Mouse (Mus musculus): ENCODE measurements at regions not wholly inside any gene's neighbourhood (a gene's known extent, or its start where the extent isn't known, plus 50 kb on each side); places are given as distances from the start of the nearest gene placed in this dataset.
A peak's percentile ranks its signal among the peaks of the same experiment; 100 is the strongest.

DNA sequence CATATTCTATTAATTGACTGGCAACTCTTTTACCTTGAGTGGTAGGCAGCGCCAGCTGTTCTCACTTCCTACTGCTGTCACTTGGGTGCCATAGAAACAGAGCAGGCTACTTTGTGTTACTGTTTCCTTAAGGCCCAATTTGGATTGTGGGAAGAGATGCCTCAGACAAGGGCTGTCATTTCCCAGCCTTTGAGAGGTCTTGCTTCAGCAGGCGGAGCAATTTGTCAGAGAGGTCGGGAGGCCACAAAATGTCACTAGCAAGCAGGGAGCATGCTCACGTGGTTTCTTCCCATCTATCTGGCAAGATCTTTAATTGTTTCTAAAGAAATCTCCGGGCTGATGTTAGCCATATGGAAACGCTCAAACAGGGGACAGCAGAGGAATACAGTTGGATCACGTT lies 99.3 kb upstream of the Plxnc1 start:
- no peaks in the 10 kb centered on the region for H3K27me3 ChIP-seq (ENCODE audit: insufficient read depth, low read length)
- no peak overlapping the region for H3K4me3 ChIP-seq (replicated peaks; ENCODE audit: low read depth, low read length)
- H3K4me1 ChIP-seq (replicated peaks; ENCODE audit: insufficient read depth, low read length), result no peaks in the 10 kb centered on the region
- no peak overlapping the region for H3K9ac ChIP-seq (ENCODE audit: low read depth, low read length)
- H3K9me3 ChIP-seq (replicated peaks; ENCODE audit: low read length), result no peaks in the 10 kb centered on the region
- ATAC-seq (replicated peaks; ENCODE audit: low FRiP score, low read depth) (0 out of 2 replicates have a peak, but pooled peaks have one; percentile 17), DNase-seq (ENCODE audit: low spot score) (peak; percentile 84)
- H3K36me3 ChIP-seq (ENCODE audit: insufficient read depth, low read length), result no peaks in the 10 kb centered on the region
- TF ChIP-seq CTCF (IDR thresholded peaks at IDR 0.05; ENCODE audit: low read depth), result no peak
- H3K4me2 ChIP-seq (ENCODE audit: low read length), result no peak overlapping the region
- WGBS, result 15% methylated on average over 7 of the region's 7 CpGs
- no peak overlapping the region for H3K27ac ChIP-seq

- 74% methylated on average over 6 of the region's 6 CpGs for WGBS
- H3K36me3 ChIP-seq (ENCODE audit: insufficient read depth, low read length), result no peaks in the 10 kb centered on the region
- DNase-seq (ENCODE audit: low spot score) (no peak), ATAC-seq (replicated peaks; ENCODE audit: low FRiP score, low read depth) (no peak)
- no peak overlapping the region for H3K4me2 ChIP-seq (ENCODE audit: low read length)
- no peak overlapping the region for H3K27ac ChIP-seq
- H3K4me1 ChIP-seq (replicated peaks; ENCODE audit: insufficient read depth, low read length), result no peaks in the 10 kb centered on the region
- H3K4me3 ChIP-seq (replicated peaks; ENCODE audit: low read depth, low read length), result no peak overlapping the region
- TF ChIP-seq CTCF (IDR thresholded peaks at IDR 0.05; ENCODE audit: low read depth), result no peak
- no peaks in the 10 kb centered on the region for H3K27me3 ChIP-seq (ENCODE audit: insufficient read depth, low read length)
- H3K9me3 ChIP-seq (replicated peaks; ENCODE audit: low read length), result no peaks in the 10 kb centered on the region
- H3K9ac ChIP-seq (ENCODE audit: low read depth, low read length), result no peak overlapping the region
Measured at GRCm38 (mm10) chr10:95040258-95040895, 95.7 kb upstream of the Plxnc1 start.

GRCm38 (mm10) chr10:95036043-95036697 lies 91.5 kb upstream of the Plxnc1 start:
- WGBS, result 71% methylated on average over 4 of the region's 4 CpGs
- Histone ChIP-seq H3K9me3 (replicated peaks; ENCODE audit: low read length) (no peaks in the 10 kb centered on the region), H3K27me3 (ENCODE audit: insufficient read depth, low read length) (no peaks in the 10 kb centered on the region), H3K4me2 (ENCODE audit: low read length) (no peak overlapping the region), H3K27ac (no peak overlapping the region), H3K4me1 (replicated peaks; ENCODE audit: insufficient read depth, low read length) (no peaks in the 10 kb centered on the region), H3K4me3 (replicated peaks; ENCODE audit: low read depth, low read length) (no peak overlapping the region), H3K36me3 (ENCODE audit: insufficient read depth, low read length) (no peaks in the 10 kb centered on the region), H3K9ac (ENCODE audit: low read depth, low read length) (no peak overlapping the region)
- TF ChIP-seq CTCF (IDR thresholded peaks at IDR 0.05; ENCODE audit: low read depth), result no peak
- no peak for ATAC-seq (replicated peaks; ENCODE audit: low FRiP score, low read depth)
- no peak for DNase-seq (ENCODE audit: low spot score)

DNA sequence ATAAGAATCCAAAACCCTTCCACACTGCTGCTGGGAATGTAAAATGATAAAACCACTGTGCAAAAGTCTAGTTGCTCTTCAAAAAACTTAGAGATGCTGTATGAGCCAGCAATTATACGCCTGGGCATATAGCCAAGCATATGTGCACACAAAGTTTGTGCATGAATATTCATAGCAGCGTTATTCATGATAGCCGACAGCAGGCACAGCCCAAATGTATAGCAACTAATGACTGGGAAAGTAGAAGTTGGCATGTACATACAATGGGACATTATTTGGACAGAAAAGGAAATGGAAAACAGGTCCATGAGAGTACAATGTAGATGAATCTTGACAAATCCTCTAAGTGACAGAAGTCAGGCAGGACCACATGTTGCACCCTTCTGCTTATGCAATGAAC lies 90.7 kb upstream of the Plxnc1 start:
- ATAC-seq (replicated peaks; ENCODE audit: low FRiP score, low read depth) (no peak), DNase-seq (ENCODE audit: low spot score) (no peak)
- no peaks in the 10 kb centered on the region for H3K27me3 ChIP-seq (ENCODE audit: insufficient read depth, low read length)

GRCm38 (mm10) chr10:95034566-95034965 lies 89.9 kb upstream of the Plxnc1 start:
- no peak for ATAC-seq (replicated peaks; ENCODE audit: low FRiP score, low read depth)
- H3K27ac ChIP-seq, result no peak overlapping the region
- H3K4me1 ChIP-seq (replicated peaks; ENCODE audit: insufficient read depth, low read length), result no peaks in the 10 kb centered on the region
- no peaks in the 10 kb centered on the region for H3K9me3 ChIP-seq (replicated peaks; ENCODE audit: low read length)
- DNase-seq (ENCODE audit: low spot score), result no peak
- H3K4me3 ChIP-seq (replicated peaks; ENCODE audit: low read depth, low read length), result no peak overlapping the region
- no peak overlapping the region for H3K4me2 ChIP-seq (ENCODE audit: low read length)
- H3K27me3 ChIP-seq (ENCODE audit: insufficient read depth, low read length), result no peaks in the 10 kb centered on the region
- WGBS, result 74% methylated on average over 5 of the region's 5 CpGs
- no peaks in the 10 kb centered on the region for H3K36me3 ChIP-seq (ENCODE audit: insufficient read depth, low read length)
- H3K9ac ChIP-seq (ENCODE audit: low read depth, low read length), result no peak overlapping the region
- no peak for TF ChIP-seq CTCF (IDR thresholded peaks at IDR 0.05; ENCODE audit: low read depth)

More for the DNA sequence above, 90.7 kb upstream of the Plxnc1 start:
- Histone ChIP-seq H3K9ac (ENCODE audit: low read depth, low read length) (no peak overlapping the region), H3K36me3 (ENCODE audit: insufficient read depth, low read length) (no peaks in the 10 kb centered on the region), H3K4me2 (ENCODE audit: low read length) (no peak overlapping the region), H3K4me3 (replicated peaks; ENCODE audit: low read depth, low read length) (no peak overlapping the region), H3K9me3 (replicated peaks; ENCODE audit: low read length) (no peaks in the 10 kb centered on the region), H3K4me1 (replicated peaks; ENCODE audit: insufficient read depth, low read length) (no peaks in the 10 kb centered on the region), H3K27ac (no peak overlapping the region)
- TF ChIP-seq CTCF (IDR thresholded peaks at IDR 0.05; ENCODE audit: low read depth), result no peak
- 79% methylated on average over 3 of the region's 3 CpGs for WGBS

DNA sequence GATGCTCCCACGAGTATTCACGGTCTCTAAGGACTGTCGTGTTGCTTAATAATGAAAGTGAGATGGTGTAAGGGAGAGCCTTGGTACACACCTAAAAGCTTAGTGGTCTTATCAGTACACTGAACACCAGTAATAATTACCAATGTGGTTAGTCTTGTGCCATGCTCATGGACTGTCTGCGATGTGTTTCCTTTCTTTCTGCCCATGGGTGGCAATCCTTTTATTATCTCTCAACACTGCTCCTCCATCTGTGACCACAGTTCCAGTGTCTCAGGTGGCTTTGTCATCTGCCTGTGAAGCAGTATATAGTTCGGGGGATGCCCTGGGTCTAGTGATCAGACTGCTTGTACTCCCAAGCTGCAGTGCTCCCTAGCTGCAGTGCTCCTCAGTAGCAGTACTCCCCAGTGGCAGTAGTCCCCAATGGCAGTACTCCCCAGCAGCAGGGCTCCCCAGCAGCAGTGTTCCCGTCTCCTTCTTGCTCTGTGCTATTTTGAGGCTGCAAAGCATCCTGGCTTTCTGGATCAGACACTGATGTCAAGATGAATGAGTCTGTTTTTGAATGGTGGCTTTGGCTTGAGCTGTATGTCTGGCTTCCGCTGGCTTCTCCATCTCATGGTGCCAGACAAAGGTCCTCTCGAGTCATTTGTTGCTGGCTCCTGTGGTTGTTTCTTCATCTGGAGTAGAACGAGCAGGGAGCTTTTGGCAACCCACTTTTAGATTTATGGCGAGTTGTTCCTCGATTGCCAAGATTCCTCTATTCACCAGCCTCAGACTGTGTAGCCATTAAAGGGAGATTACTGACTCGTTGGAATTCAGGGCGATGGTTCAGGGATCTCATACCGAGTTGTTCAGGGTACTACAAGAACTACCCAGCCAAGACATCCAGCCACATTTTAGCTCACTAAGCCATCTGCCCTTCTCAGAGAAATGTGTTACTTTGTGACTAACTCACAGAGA lies 88.4 kb upstream of the Plxnc1 start:
- no peak for TF ChIP-seq CTCF (IDR thresholded peaks at IDR 0.05; ENCODE audit: low read depth)
- Histone ChIP-seq H3K4me2 (ENCODE audit: low read length) (no peak overlapping the region), H3K27ac (no peak overlapping the region), H3K9me3 (replicated peaks; ENCODE audit: low read length) (no peaks in the 10 kb centered on the region), H3K4me1 (replicated peaks; ENCODE audit: insufficient read depth, low read length) (no peaks in the 10 kb centered on the region), H3K9ac (ENCODE audit: low read depth, low read length) (no peak overlapping the region), H3K27me3 (ENCODE audit: insufficient read depth, low read length) (no peaks in the 10 kb centered on the region), H3K36me3 (ENCODE audit: insufficient read depth, low read length) (no peaks in the 10 kb centered on the region), H3K4me3 (replicated peaks; ENCODE audit: low read depth, low read length) (no peak overlapping the region)
- 69% methylated on average over 14 of the region's 14 CpGs for WGBS
- DNase-seq (ENCODE audit: low spot score), result peak; percentile 10
- no peak for ATAC-seq (replicated peaks; ENCODE audit: low FRiP score, low read depth)
